Mouse (Mus musculus) C3H10T1/2 (cell line): ENCODE data around the gene Zscan20. TPM values are rescaled to one million over a fixed set of nuclear protein-coding genes. Genes with fewer than 3 reads are reported as not detected.

Experiments
- polyA plus RNA-seq, 2 experiments: library from polyadenylated mRNA; unstranded; fragments of >200 nt; fragmentation: generic; extraction: Trizol; gene quantifications; one replicate each; pipeline ENCODE4 v1.2.1; 2012; ENCODE audit warnings: missing spikeins in 2 of 2

The Zscan20 gene
- 1 to 10 TPM in 1 of 2 experiments, under 1 TPM in 1; 0.76 to 3.2 TPM for polyA plus RNA-seq

GRCm38 (mm10) chr4:128609925-128610402 is at the start of gene Zscan20:
Gene Zscan20 (minus strand): TSS chr4:128610098.

GRCm38 (mm10) chr4:128654505-128655381 is 44.8 kb upstream of the Zscan20 start, which contains the start of gene Phc2:
Gene Phc2 (plus strand): TSS chr4:128654702.

GRCm38 (mm10) chr4:128618246-128618911 is 8.5 kb upstream of the Zscan20 start, which contains the start of gene Tlr12:
Gene Tlr12 (minus strand): TSS chr4:128618619.

Other genes with a start within 250 kb of the Zscan20 start
- gene Tlr12, start 8.5 kb upstream of the Zscan20 start, polyA plus RNA-seq, result not detected
- gene Phc2, start 44.6 kb upstream of the Zscan20 start, polyA plus RNA-seq, result 10 to 100 TPM; 67.1 to 84.2 TPM
- under 1 TPM; 0.01 to 0.28 TPM for gene A3galt2, start 145.3 kb upstream of the Zscan20 start, polyA plus RNA-seq
- gene Zfp362, start 195.9 kb upstream of the Zscan20 start, polyA plus RNA-seq, result 10 to 100 TPM; 10.3 to 34.9 TPM